Mouse (Mus musculus): ENCODE measurements around the gene Iars2. TPM values are rescaled to one million over a fixed set of nuclear protein-coding genes. Genes with fewer than 3 reads are reported as not detected.

Gene Iars2
- total and polyA plus RNA-seq, 2 experiments from 2014 or later = 15.9 to 37.1 TPM

DNA sequence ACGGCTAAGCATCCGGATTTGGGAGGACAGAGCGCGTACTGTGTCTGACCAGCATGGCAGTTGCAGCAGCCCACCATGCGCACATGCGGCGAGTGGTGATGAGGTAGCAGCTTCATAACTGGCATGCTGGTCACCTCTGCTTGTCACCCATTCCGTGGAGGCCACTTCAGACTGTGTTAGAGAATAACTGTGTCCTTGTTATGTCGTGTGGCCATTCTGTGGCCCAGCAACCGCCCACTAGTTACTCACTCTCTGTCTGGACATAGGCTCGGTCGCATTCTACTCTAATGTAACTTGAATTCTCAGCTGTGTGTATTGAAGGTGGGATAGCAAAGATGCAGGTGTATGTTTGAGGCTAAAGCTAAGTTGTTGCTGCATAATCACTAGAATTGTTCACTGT lies 73.9 kb downstream of the Iars2 start:
- peaks cover 38% of the 10 kb centered on the region for H3K36me3 ChIP-seq (ENCODE audit: insufficient read depth, low read length)
- no peaks in the 10 kb centered on the region for H3K9me3 ChIP-seq (ENCODE audit: low read length)
- DNase-seq (ENCODE audit: low spot score) (no peak), ATAC-seq (ENCODE audit: low FRiP score) (no peak)
- no peak overlapping the region for H3K4me3 ChIP-seq (ENCODE audit: low read depth, low read length)
- H3K9ac ChIP-seq (replicated peaks; ENCODE audit: low read length, poor library complexity, severe bottlenecking) = no peak overlapping the region
- H3K27ac ChIP-seq (ENCODE audit: low read depth, low read length) = no peak overlapping the region
- TF ChIP-seq CTCF (IDR thresholded peaks at IDR 0.05) = no peak
- no peak overlapping the region for H3K4me2 ChIP-seq (ENCODE audit: low read depth, low read length, poor library complexity, severe bottlenecking)
- no peaks in the 10 kb centered on the region for H3K4me1 ChIP-seq (ENCODE audit: insufficient read depth, low read length)
- WGBS = 94% methylated on average over 12 of the region's 12 CpGs
- no peaks in the 10 kb centered on the region for H3K27me3 ChIP-seq (ENCODE audit: insufficient read depth, low read length)

DNA sequence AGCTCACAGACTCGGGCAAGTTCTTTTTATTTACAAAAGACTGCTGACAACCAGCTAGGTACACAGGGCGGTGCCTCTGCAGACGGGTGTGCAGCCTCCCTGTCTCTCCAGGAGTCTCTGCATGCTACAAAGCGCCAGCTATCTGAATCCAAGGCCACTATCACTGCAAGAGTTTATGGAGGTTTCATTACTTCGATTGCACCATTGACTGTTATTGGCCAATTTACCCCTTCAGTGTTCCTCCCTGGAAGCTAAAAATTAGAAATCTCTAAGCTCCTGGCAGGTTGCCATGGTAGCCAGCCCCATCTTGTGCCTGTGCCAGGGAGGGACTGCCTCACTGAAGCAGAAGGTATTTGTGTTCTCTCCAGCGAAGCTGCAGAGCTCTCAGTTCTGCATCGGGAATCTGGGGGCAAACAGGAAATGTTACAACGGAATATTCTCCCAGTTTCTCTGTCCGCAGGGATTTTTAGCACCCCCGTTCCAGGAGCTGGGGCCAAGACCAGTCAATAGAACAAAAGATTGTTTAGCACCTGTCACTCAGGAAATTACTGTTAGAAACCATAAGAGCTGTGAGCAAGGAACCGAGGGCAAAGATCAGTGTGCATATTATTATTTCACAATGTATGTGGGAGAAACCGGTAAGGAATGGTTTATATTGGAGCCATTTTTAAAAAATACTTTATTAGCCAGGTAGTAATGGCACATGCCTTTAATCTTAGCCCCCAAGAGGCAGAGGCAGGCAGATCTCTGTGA lies 75.9 kb downstream of the Iars2 start:
- no peak overlapping the region for H3K9ac ChIP-seq (replicated peaks; ENCODE audit: low read length, poor library complexity, severe bottlenecking)
- no peak overlapping the region for H3K4me3 ChIP-seq (ENCODE audit: low read depth, low read length)
- H3K4me2 ChIP-seq (ENCODE audit: low read depth, low read length, poor library complexity, severe bottlenecking) = no peak overlapping the region
- 61% methylated on average over 12 of the region's 12 CpGs for WGBS
- H3K9me3 ChIP-seq (ENCODE audit: low read length) = no peaks in the 10 kb centered on the region
- H3K36me3 ChIP-seq (ENCODE audit: insufficient read depth, low read length) = peaks cover 40% of the 10 kb centered on the region
- ATAC-seq (ENCODE audit: low FRiP score) = no peak
- no peaks in the 10 kb centered on the region for H3K27me3 ChIP-seq (ENCODE audit: insufficient read depth, low read length)
- DNase-seq (ENCODE audit: low spot score) = peak; percentile 74
- no peaks in the 10 kb centered on the region for H3K4me1 ChIP-seq (ENCODE audit: insufficient read depth, low read length)
- TF ChIP-seq CTCF (IDR thresholded peaks at IDR 0.05) = no peak
- H3K27ac ChIP-seq (ENCODE audit: low read depth, low read length) = 0 out of 2 replicates have a peak overlapping the region, but pooled peaks have one; percentile 26

DNA sequence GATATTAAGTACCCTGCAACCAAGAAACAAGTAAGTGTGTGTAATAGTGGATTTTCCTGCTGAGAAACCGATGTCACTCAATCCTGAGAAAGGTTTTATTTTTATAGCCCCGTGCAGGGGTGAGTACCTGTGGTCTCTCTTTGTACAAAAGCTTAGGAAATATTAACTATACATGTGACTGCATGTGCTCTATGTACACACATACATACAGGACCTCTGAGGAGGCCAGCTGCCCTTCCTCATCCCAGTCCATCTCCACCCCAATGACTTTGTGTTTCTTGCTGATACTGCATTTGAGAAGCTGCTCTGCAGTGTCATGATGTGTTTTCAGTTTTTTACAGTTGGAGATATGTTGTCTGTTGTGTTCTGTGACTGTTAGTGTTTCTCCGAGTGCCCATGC lies 76.8 kb downstream of the Iars2 start:
- no peak overlapping the region for H3K4me3 ChIP-seq (ENCODE audit: low read depth, low read length)
- H3K4me1 ChIP-seq (ENCODE audit: insufficient read depth, low read length) = no peaks in the 10 kb centered on the region
- H3K27ac ChIP-seq (ENCODE audit: low read depth, low read length) = no peak overlapping the region
- H3K9ac ChIP-seq (replicated peaks; ENCODE audit: low read length, poor library complexity, severe bottlenecking) = no peak overlapping the region
- 91% methylated on average over 3 of the region's 3 CpGs for WGBS
- DNase-seq (ENCODE audit: low spot score) (no peak), ATAC-seq (ENCODE audit: low FRiP score) (no peak)
- no peaks in the 10 kb centered on the region for H3K27me3 ChIP-seq (ENCODE audit: insufficient read depth, low read length)
- TF ChIP-seq CTCF (IDR thresholded peaks at IDR 0.05) = no peak
- no peak overlapping the region for H3K4me2 ChIP-seq (ENCODE audit: low read depth, low read length, poor library complexity, severe bottlenecking)
- H3K9me3 ChIP-seq (ENCODE audit: low read length) = no peaks in the 10 kb centered on the region
- H3K36me3 ChIP-seq (ENCODE audit: insufficient read depth, low read length) = peaks cover 48% of the 10 kb centered on the region

DNA sequence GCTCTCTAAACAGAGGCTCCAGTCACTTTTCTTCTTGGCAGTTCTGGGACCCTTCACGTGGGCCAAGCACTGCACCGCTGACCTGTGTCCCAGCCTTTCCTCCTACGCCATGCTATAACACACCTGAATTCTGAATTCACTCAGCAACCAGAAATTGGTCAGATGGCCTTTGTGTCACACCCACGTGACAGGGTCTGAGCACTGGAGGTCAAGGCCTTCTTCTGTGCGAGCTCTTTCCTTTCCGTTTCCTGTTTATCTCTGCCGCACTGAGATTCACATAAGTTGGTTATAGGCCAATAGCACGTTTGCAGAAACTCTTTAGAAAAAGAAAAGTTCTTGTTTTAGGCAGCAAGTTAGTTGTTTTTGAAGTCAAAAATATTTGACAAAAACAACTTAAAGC lies 80.5 kb downstream of the Iars2 start:
- no peak for DNase-seq (ENCODE audit: low spot score)
- no peak for TF ChIP-seq CTCF (IDR thresholded peaks at IDR 0.05)
- no peaks in the 10 kb centered on the region for H3K9me3 ChIP-seq (ENCODE audit: low read length)
- H3K27ac ChIP-seq (ENCODE audit: low read depth, low read length) = no peak overlapping the region
- H3K27me3 ChIP-seq (ENCODE audit: insufficient read depth, low read length) = no peaks in the 10 kb centered on the region
- whole genome bisulfite sequencing = 88% methylated on average over 8 of the region's 8 CpGs
- no peak for ATAC-seq (ENCODE audit: low FRiP score)
- no peaks in the 10 kb centered on the region for H3K4me1 ChIP-seq (ENCODE audit: insufficient read depth, low read length)
- H3K36me3 ChIP-seq (ENCODE audit: insufficient read depth, low read length) = peaks cover 64% of the 10 kb centered on the region
- no peak overlapping the region for H3K9ac ChIP-seq (replicated peaks; ENCODE audit: low read length, poor library complexity, severe bottlenecking)
- no peak overlapping the region for H3K4me3 ChIP-seq (ENCODE audit: low read depth, low read length)
- H3K4me2 ChIP-seq (ENCODE audit: low read depth, low read length, poor library complexity, severe bottlenecking) = no peak overlapping the region

DNA sequence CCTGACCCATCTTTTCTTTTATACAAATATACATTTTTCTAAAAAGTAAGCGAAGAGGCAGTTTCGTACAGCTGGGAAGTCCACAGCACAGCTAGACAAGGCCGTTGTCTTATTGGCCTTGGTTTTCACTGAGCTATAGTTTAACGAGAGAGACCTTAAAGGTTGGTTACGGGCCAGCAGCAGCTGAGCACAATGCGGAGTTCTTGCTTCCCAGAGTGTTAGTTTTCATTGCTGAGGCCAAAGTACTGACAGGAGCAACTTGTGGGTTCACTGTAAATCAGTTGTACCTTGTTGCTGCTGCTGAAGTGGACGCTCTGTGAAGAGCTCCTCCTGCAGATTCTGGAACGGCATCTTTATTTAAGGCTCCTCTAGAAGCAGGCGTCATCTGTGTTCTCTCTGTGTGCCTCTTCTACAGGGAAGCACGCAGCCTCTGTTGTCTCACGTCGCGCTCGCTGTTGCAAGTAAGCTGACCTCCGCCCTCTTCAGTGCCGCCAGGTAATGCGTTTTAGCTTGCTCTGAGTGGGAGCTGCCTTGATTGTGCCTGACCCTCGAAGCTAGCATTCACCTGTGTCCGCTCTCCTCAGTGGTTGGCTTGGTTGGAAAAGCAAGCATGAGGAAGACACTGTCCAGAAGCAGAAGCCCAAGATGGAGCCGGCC lies 81.6 kb downstream of the Iars2 start:
- Histone ChIP-seq H3K27me3 (ENCODE audit: insufficient read depth, low read length) (no peaks in the 10 kb centered on the region), H3K4me2 (ENCODE audit: low read depth, low read length, poor library complexity, severe bottlenecking) (no peak overlapping the region), H3K36me3 (ENCODE audit: insufficient read depth, low read length) (peaks cover 64% of the 10 kb centered on the region), H3K27ac (ENCODE audit: low read depth, low read length) (no peak overlapping the region), H3K4me3 (ENCODE audit: low read depth, low read length) (no peak overlapping the region), H3K9ac (replicated peaks; ENCODE audit: low read length, poor library complexity, severe bottlenecking) (no peak overlapping the region), H3K4me1 (ENCODE audit: insufficient read depth, low read length) (no peaks in the 10 kb centered on the region), H3K9me3 (ENCODE audit: low read length) (no peaks in the 10 kb centered on the region)
- 93% methylated on average over 20 of the region's 20 CpGs for WGBS
- DNase-seq (ENCODE audit: low spot score) (no peak), ATAC-seq (ENCODE audit: low FRiP score) (no peak)
- TF ChIP-seq CTCF (IDR thresholded peaks at IDR 0.05) = no peak

DNA sequence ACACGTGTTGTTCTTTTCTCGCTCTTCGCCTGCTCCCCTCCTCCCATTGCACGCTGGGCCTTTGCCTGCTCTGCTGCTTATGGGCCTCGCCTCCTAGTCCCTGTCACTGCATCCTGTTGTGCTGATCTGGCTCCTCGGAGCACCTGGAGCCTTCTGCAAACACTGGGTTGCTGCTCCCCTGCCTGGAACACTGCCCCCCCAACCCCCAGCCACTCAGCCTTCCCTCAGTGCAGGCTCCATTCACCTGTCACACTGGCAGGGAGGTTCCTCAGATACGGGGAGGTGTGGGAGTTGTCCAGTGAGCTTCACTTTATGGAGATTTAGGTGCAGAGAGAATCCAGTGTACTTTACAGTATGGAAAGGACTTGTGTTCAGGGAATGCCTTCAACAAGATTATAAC lies 83.7 kb downstream of the Iars2 start:
- H3K4me1 ChIP-seq (ENCODE audit: insufficient read depth, low read length) = no peaks in the 10 kb centered on the region
- H3K27ac ChIP-seq (ENCODE audit: low read depth, low read length) = no peak overlapping the region
- no peaks in the 10 kb centered on the region for H3K27me3 ChIP-seq (ENCODE audit: insufficient read depth, low read length)
- DNase-seq (ENCODE audit: low spot score) (no peak), ATAC-seq (ENCODE audit: low FRiP score) (no peak)
- 90% methylated on average over 6 of the region's 7 CpGs for WGBS
- H3K9ac ChIP-seq (replicated peaks; ENCODE audit: low read length, poor library complexity, severe bottlenecking) = no peak overlapping the region
- no peak overlapping the region for H3K4me3 ChIP-seq (ENCODE audit: low read depth, low read length)
- no peaks in the 10 kb centered on the region for H3K9me3 ChIP-seq (ENCODE audit: low read length)
- peaks cover 71% of the 10 kb centered on the region for H3K36me3 ChIP-seq (ENCODE audit: insufficient read depth, low read length)
- no peak for TF ChIP-seq CTCF (IDR thresholded peaks at IDR 0.05)
- no peak overlapping the region for H3K4me2 ChIP-seq (ENCODE audit: low read depth, low read length, poor library complexity, severe bottlenecking)
